Mouse (Mus musculus): ENCODE measurements around the gene Dgkk. TPM values are rescaled to one million over a fixed set of nuclear protein-coding genes. Genes with fewer than 3 reads are reported as not detected.
A peak's percentile ranks its signal among the peaks of the same experiment; 100 is the strongest.

Gene Dgkk
- polyA plus RNA-seq, 1 experiment from 2014 or later = 0.91 TPM

DNA sequence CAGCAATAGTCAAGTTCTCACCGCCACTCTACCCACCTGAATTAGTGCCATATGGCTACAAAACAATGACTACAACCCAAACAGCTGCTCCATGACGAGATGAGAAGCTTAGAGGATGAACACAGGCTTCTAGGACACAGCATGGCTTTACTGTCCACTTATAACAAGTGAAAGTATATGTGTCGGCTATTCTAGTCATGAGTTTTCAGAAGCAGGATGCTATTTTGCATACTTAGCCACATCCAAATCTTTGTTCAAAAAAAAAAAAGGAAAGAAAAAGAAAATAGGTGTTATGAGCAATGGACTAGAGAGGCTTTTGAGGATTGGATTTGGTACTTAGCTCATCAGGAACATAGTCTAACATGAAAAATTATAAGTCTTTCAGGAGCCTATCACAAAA lies 74.4 kb downstream of the Dgkk start:
- no peak for ATAC-seq (replicated peaks; ENCODE audit: insufficient number of reproducible peaks, low FRiP score, low TSS enrichment, low read depth)
- Histone ChIP-seq H3K36me3 (replicated peaks; ENCODE audit: control insufficient read depth, insufficient read depth, low read depth, low read length) (no peaks in the 10 kb centered on the region), H3K4me1 (ENCODE audit: control insufficient read depth, insufficient read depth, low read length) (no peaks in the 10 kb centered on the region), H3K27ac (replicated peaks; ENCODE audit: low read depth, low read length) (no peak overlapping the region), H3K4me3 (ENCODE audit: low read depth, low read length) (no peak overlapping the region), H3K9ac (replicated peaks; ENCODE audit: low read length) (no peak overlapping the region), H3K4me2 (ENCODE audit: low read depth, low read length) (no peak overlapping the region), H3K9me3 (replicated peaks; ENCODE audit: control insufficient read depth, low read length) (no peaks in the 10 kb centered on the region), H3K27me3 (ENCODE audit: control insufficient read depth, insufficient read depth, low read length) (no peaks in the 10 kb centered on the region)
- DNase-seq (ENCODE audit: low spot score) = no peak
- WGBS = 69% methylated on average over 3 of the region's 3 CpGs

DNA sequence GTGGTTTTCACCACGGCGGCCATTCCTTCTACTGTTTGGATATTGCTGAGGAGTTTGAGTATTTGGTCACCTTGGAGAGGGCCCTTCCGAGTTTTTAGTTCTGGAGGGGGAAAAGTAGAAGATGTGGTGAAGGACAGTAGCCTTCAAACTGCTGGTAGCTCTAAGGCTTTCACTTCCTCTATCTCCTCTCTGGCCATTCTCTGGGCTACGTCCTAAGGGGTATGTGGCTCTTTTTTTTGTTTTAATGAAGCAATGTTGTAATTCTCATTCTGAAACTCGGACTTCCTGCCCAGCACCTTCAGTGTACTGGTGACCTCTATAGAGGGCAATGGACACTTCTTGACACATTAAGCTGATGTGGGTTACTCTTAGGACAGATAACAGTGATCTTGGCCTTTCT lies 75.0 kb downstream of the Dgkk start:
- Histone ChIP-seq H3K36me3 (replicated peaks; ENCODE audit: control insufficient read depth, insufficient read depth, low read depth, low read length) (no peaks in the 10 kb centered on the region), H3K4me2 (ENCODE audit: low read depth, low read length) (no peak overlapping the region), H3K9ac (replicated peaks; ENCODE audit: low read length) (no peak overlapping the region), H3K27ac (replicated peaks; ENCODE audit: low read depth, low read length) (no peak overlapping the region), H3K4me3 (ENCODE audit: low read depth, low read length) (no peak overlapping the region), H3K27me3 (ENCODE audit: control insufficient read depth, insufficient read depth, low read length) (no peaks in the 10 kb centered on the region), H3K4me1 (ENCODE audit: control insufficient read depth, insufficient read depth, low read length) (no peaks in the 10 kb centered on the region), H3K9me3 (replicated peaks; ENCODE audit: control insufficient read depth, low read length) (no peaks in the 10 kb centered on the region)
- ATAC-seq (replicated peaks; ENCODE audit: insufficient number of reproducible peaks, low FRiP score, low TSS enrichment, low read depth) (no peak), DNase-seq (ENCODE audit: low spot score) (no peak)
- WGBS = 88% methylated on average over 5 of the region's 5 CpGs

DNA sequence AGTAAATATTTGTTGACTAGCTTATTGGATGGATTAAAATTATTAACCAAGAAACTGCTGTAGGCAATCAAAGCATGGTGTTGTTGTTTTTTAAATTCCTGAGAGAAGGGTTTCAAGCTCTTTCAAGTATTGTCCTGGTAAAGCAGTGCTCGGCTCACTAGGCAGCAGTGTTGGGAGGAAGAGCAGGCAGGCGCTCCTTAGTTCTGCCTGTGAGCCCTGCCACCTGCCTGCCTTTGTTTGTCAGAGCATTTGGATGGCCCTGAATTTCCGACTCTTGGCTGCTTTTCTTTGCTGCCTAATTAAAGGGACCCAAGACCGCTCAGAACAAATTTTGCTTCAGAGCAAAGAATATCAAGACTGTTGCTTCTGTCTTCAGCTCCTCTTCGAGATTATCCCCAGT lies 114.8 kb downstream of the Dgkk start:
- 35% methylated on average over 5 of the region's 5 CpGs for WGBS
- H3K4me1 ChIP-seq (ENCODE audit: control insufficient read depth, insufficient read depth, low read length) = no peaks in the 10 kb centered on the region
- H3K9ac ChIP-seq (replicated peaks; ENCODE audit: low read length) = no peak overlapping the region
- no peak overlapping the region for H3K4me2 ChIP-seq (ENCODE audit: low read depth, low read length)
- no peak for ATAC-seq (replicated peaks; ENCODE audit: insufficient number of reproducible peaks, low FRiP score, low TSS enrichment, low read depth)
- DNase-seq (ENCODE audit: low spot score) = peak; percentile 4
- H3K27ac ChIP-seq (replicated peaks; ENCODE audit: low read depth, low read length) = no peak overlapping the region
- no peaks in the 10 kb centered on the region for H3K36me3 ChIP-seq (replicated peaks; ENCODE audit: control insufficient read depth, insufficient read depth, low read depth, low read length)
- H3K4me3 ChIP-seq (ENCODE audit: low read depth, low read length) = no peak overlapping the region
- no peaks in the 10 kb centered on the region for H3K9me3 ChIP-seq (replicated peaks; ENCODE audit: control insufficient read depth, low read length)
- H3K27me3 ChIP-seq (ENCODE audit: control insufficient read depth, insufficient read depth, low read length) = no peaks in the 10 kb centered on the region

DNA sequence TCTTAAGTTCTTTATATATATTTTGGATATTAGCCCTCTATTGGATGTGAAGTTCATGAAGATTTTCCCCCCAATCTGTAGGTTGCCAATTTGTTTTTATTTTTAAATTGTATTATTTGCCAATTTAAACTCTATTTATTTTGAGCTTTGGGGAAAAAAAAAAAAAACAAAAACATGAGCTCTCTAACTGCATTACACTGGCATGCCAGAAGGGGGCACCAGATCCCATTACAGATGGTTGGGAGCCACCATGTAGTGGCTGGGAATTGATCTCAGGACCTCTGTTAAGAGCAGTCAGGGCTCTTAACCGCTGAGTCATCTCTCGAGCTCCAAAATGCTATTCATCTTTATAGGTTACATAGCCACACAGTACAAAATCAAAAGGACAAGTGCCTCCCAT lies 131.9 kb downstream of the Dgkk start:
- no peak overlapping the region for H3K9ac ChIP-seq (replicated peaks; ENCODE audit: low read length)
- no peak overlapping the region for H3K4me2 ChIP-seq (ENCODE audit: low read depth, low read length)
- H3K27me3 ChIP-seq (ENCODE audit: control insufficient read depth, insufficient read depth, low read length) = no peaks in the 10 kb centered on the region
- no peak overlapping the region for H3K27ac ChIP-seq (replicated peaks; ENCODE audit: low read depth, low read length)
- ATAC-seq (replicated peaks; ENCODE audit: insufficient number of reproducible peaks, low FRiP score, low TSS enrichment, low read depth) (no peak), DNase-seq (ENCODE audit: low spot score) (no peak)
- no peak overlapping the region for H3K4me3 ChIP-seq (ENCODE audit: low read depth, low read length)
- H3K9me3 ChIP-seq (replicated peaks; ENCODE audit: control insufficient read depth, low read length) = no peaks in the 10 kb centered on the region
- 89% methylated on average over 2 of the region's 2 CpGs for WGBS
- no peaks in the 10 kb centered on the region for H3K36me3 ChIP-seq (replicated peaks; ENCODE audit: control insufficient read depth, insufficient read depth, low read depth, low read length)
- no peaks in the 10 kb centered on the region for H3K4me1 ChIP-seq (ENCODE audit: control insufficient read depth, insufficient read depth, low read length)

DNA sequence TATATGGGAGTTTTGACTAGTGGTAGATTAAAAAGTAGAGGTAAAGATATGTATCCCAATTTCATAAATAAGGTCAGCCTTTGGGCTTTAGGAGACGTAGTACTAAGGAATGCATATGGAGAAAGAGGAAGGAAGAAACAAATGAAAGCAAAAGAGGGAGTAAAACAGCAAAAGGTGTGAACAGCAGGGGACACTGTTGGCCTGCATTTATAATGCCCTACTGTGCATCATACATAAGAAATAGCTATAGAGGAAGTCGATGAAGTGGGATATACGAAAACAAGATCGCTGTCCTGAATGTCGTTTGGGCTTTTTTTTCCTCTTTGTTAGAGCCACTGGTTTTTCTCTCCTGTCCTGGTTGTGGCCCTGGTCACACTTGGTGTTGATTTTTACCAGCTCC lies 143.1 kb downstream of the Dgkk start:
- ATAC-seq (replicated peaks; ENCODE audit: insufficient number of reproducible peaks, low FRiP score, low TSS enrichment, low read depth) = no peak
- Histone ChIP-seq H3K36me3 (replicated peaks; ENCODE audit: control insufficient read depth, insufficient read depth, low read depth, low read length) (no peaks in the 10 kb centered on the region), H3K9me3 (replicated peaks; ENCODE audit: control insufficient read depth, low read length) (no peaks in the 10 kb centered on the region), H3K4me1 (ENCODE audit: control insufficient read depth, insufficient read depth, low read length) (no peaks in the 10 kb centered on the region), H3K27me3 (ENCODE audit: control insufficient read depth, insufficient read depth, low read length) (no peaks in the 10 kb centered on the region), H3K27ac (replicated peaks; ENCODE audit: low read depth, low read length) (no peak overlapping the region), H3K4me3 (ENCODE audit: low read depth, low read length) (no peak overlapping the region), H3K9ac (replicated peaks; ENCODE audit: low read length) (no peak overlapping the region), H3K4me2 (ENCODE audit: low read depth, low read length) (no peak overlapping the region)
- DNase-seq (ENCODE audit: low spot score) = peak; percentile 26
- WGBS = 75% methylated on average over 5 of the region's 5 CpGs

DNA sequence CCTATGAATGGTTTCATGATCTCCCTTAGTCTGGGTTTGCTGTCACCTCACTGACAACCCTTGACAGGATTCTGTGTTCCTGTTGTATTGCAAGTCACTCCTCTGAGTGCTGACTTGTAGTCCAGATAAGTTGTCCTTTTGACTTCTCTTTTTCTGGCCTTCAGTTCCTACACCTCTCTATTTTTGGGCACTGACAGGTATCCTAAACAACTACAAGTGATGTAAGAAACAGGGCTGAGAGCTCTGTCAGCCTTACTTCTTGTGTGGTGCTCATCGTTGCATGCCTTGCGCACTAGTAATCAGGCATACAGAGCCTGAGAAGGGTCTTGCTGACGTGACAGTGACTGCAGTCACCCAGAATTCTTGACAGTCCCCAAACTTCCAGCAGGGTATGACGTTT lies 147.1 kb downstream of the Dgkk start:
- WGBS = 81% methylated on average over 4 of the region's 4 CpGs
- no peak overlapping the region for H3K9ac ChIP-seq (replicated peaks; ENCODE audit: low read length)

DNA sequence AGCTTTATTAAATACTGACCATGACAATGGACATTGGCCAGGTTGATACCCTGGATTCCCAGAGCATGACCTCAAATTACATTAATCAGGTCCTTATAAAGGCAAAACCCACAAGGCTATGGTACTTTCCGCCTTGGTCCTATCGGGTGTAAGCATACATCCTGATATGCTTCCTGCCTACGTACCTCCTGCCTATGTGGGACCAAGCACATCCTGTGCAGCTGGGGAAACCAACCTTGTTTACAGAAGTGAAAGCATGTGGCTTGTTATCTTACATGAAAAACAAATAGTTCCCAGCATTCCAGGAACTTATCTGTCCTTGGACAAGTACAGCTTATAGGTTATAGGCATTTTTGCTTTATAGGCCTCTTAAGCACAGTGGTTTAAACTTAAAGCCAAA lies 189.5 kb downstream of the Dgkk start:
- no peak for ATAC-seq (replicated peaks; ENCODE audit: insufficient number of reproducible peaks, low FRiP score, low TSS enrichment, low read depth)
- Histone ChIP-seq H3K4me1 (ENCODE audit: control insufficient read depth, insufficient read depth, low read length) (no peaks in the 10 kb centered on the region), H3K9me3 (replicated peaks; ENCODE audit: control insufficient read depth, low read length) (no peaks in the 10 kb centered on the region), H3K27ac (replicated peaks; ENCODE audit: low read depth, low read length) (no peak overlapping the region), H3K4me3 (ENCODE audit: low read depth, low read length) (no peak overlapping the region), H3K27me3 (ENCODE audit: control insufficient read depth, insufficient read depth, low read length) (no peaks in the 10 kb centered on the region), H3K4me2 (ENCODE audit: low read depth, low read length) (no peak overlapping the region), H3K36me3 (replicated peaks; ENCODE audit: control insufficient read depth, insufficient read depth, low read depth, low read length) (no peaks in the 10 kb centered on the region), H3K9ac (replicated peaks; ENCODE audit: low read length) (no peak overlapping the region)
- DNase-seq (ENCODE audit: low spot score) = no peak
- 90% methylated on average over 3 of the region's 3 CpGs for WGBS

More for the DNA sequence above, 147.1 kb downstream of the Dgkk start:
- Histone ChIP-seq H3K9me3 (replicated peaks; ENCODE audit: control insufficient read depth, low read length) (no peaks in the 10 kb centered on the region), H3K4me1 (ENCODE audit: control insufficient read depth, insufficient read depth, low read length) (no peaks in the 10 kb centered on the region), H3K4me2 (ENCODE audit: low read depth, low read length) (no peak overlapping the region), H3K27ac (replicated peaks; ENCODE audit: low read depth, low read length) (no peak overlapping the region), H3K4me3 (ENCODE audit: low read depth, low read length) (no peak overlapping the region), H3K27me3 (ENCODE audit: control insufficient read depth, insufficient read depth, low read length) (no peaks in the 10 kb centered on the region), H3K36me3 (replicated peaks; ENCODE audit: control insufficient read depth, insufficient read depth, low read depth, low read length) (no peaks in the 10 kb centered on the region)
- DNase-seq (ENCODE audit: low spot score) = no peak
- no peak for ATAC-seq (replicated peaks; ENCODE audit: insufficient number of reproducible peaks, low FRiP score, low TSS enrichment, low read depth)

DNA sequence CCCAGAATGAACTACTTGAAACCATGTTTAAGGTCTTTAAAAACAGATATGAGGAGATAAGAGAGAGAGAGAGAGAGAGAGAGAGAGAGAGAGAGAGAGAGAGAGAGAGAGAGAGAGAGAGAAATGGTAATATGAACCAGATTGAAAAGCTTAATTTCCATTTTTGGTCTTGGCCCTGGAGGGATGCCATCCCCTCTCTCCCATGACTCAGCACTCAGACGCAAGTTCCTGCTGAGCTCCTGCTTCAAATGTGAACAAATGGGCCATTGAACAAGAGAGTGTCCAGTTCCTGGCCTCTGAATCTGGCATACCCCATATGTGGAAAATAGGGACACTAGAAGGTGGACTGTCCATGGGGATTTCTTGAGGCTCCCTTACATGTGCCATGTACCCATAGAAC lies 192.8 kb downstream of the Dgkk start:
- DNase-seq (ENCODE audit: low spot score) = no peak
- H3K4me3 ChIP-seq (ENCODE audit: low read depth, low read length) = no peak overlapping the region
- H3K4me2 ChIP-seq (ENCODE audit: low read depth, low read length) = no peak overlapping the region
- no peaks in the 10 kb centered on the region for H3K27me3 ChIP-seq (ENCODE audit: control insufficient read depth, insufficient read depth, low read length)
- H3K36me3 ChIP-seq (replicated peaks; ENCODE audit: control insufficient read depth, insufficient read depth, low read depth, low read length) = no peaks in the 10 kb centered on the region
- H3K9ac ChIP-seq (replicated peaks; ENCODE audit: low read length) = no peak overlapping the region
- no peaks in the 10 kb centered on the region for H3K4me1 ChIP-seq (ENCODE audit: control insufficient read depth, insufficient read depth, low read length)
- H3K9me3 ChIP-seq (replicated peaks; ENCODE audit: control insufficient read depth, low read length) = no peaks in the 10 kb centered on the region
- WGBS = 42% methylated on average over 1 of the region's 1 CpGs
- no peak overlapping the region for H3K27ac ChIP-seq (replicated peaks; ENCODE audit: low read depth, low read length)
- ATAC-seq (replicated peaks; ENCODE audit: insufficient number of reproducible peaks, low FRiP score, low TSS enrichment, low read depth) = no peak
